Mouse (Mus musculus): ENCODE results near the gene Ppp1r37. TPM values are rescaled to one million over a fixed set of nuclear protein-coding genes. Genes with fewer than 3 reads are reported as not detected.

Ppp1r37 gene
- polyA plus RNA-seq, 2 experiments = 5.6 to 84.9 TPM

DNA sequence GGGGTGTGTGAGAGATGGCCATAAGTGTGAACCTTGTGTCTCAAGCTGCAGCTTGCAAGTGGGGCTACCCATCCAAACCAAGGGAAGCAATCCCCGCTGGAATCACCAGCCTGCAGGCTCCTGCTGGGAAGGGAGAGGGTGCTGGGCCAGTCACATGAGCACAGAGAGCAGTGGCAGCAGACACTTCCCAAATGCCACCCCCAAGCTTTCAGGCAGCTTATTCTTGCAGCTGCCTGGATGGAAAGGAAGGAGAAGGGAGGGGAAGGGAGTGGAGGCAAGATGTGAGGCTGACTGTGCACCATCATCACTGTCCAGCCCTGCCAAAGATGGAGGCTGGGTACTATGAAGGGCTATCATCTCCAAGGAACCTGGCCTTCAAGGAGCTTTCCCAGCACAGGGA, 8.7 kb downstream of the Ppp1r37 start:
- TF ChIP-seq POLR2A (IDR thresholded peaks at IDR 0.05; ENCODE audit: borderline replicate concordance, extremely low read depth, insufficient read depth, insufficient read length) = no peak
- Histone ChIP-seq H3K4me1 (ENCODE audit: control insufficient read depth, insufficient read depth, low read length) (peaks cover 8% of the 10 kb centered on the region), H3K4me2 (replicated peaks; ENCODE audit: low read depth, low read length, severe bottlenecking) (no peak overlapping the region), H3K9me3 (ENCODE audit: control insufficient read depth, low read length) (no peaks in the 10 kb centered on the region), H3K4me3 (replicated peaks; ENCODE audit: low read length) (no peak overlapping the region), H3K9ac (ENCODE audit: low read depth, low read length, severe bottlenecking) (no peak overlapping the region), H3K36me3 (ENCODE audit: control insufficient read depth, insufficient read depth, low read length) (peaks cover 41% of the 10 kb centered on the region), H3K27ac (replicated peaks; ENCODE audit: low read depth, low read length) (no peak overlapping the region), H3K27me3 (ENCODE audit: control insufficient read depth, insufficient read depth, low read length) (no peaks in the 10 kb centered on the region)
- ATAC-seq (ENCODE audit: low FRiP score, low read depth) (no peak), DNase-seq (ENCODE audit: low spot score) (no peak)
- 90% methylated on average over 1 of the region's 1 CpGs for WGBS

DNA sequence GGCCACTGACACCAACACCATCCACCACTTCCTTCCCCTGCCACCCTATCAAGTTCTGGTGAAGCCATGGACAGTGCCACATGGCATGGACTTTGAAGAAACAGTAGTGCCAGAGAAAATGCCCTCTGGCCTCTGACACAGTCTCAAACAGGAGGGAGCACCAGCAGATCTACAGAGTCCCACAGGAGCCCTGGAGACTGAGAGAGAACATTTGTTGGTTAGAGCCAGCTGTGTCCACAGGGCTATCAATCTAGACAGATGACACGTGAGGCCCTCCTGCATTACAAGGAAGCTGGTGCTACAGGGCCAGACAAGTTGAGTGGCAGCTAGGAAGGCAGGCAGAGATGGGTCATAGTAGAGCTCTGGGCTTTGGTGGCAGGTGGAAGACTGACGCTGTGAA, 10.4 kb downstream of the Ppp1r37 start:
- no peak for TF ChIP-seq POLR2A (IDR thresholded peaks at IDR 0.05; ENCODE audit: borderline replicate concordance, extremely low read depth, insufficient read depth, insufficient read length)
- no peak overlapping the region for H3K4me2 ChIP-seq (replicated peaks; ENCODE audit: low read depth, low read length, severe bottlenecking)
- peaks cover 38% of the 10 kb centered on the region for H3K36me3 ChIP-seq (ENCODE audit: control insufficient read depth, insufficient read depth, low read length)
- no peaks in the 10 kb centered on the region for H3K9me3 ChIP-seq (ENCODE audit: control insufficient read depth, low read length)
- peaks cover 2% of the 10 kb centered on the region; the same call in 1 of the 2 replicates for H3K4me1 ChIP-seq (ENCODE audit: control insufficient read depth, insufficient read depth, low read length)
- no peak overlapping the region for H3K4me3 ChIP-seq (replicated peaks; ENCODE audit: low read length)
- no peak overlapping the region for H3K9ac ChIP-seq (ENCODE audit: low read depth, low read length, severe bottlenecking)
- no peak overlapping the region for H3K27ac ChIP-seq (replicated peaks; ENCODE audit: low read depth, low read length)
- ATAC-seq (ENCODE audit: low FRiP score, low read depth) = peak; percentile 51; the same call in 1 of the 2 replicates
- 61% methylated on average over 2 of the region's 2 CpGs for WGBS
- H3K27me3 ChIP-seq (ENCODE audit: control insufficient read depth, insufficient read depth, low read length) = no peaks in the 10 kb centered on the region
- DNase-seq (ENCODE audit: low spot score) = no peak

- Histone ChIP-seq H3K27me3 (ENCODE audit: control insufficient read depth, insufficient read depth, low read length) (no peaks in the 10 kb centered on the region), H3K4me2 (replicated peaks; ENCODE audit: low read depth, low read length, severe bottlenecking) (no peak overlapping the region), H3K36me3 (ENCODE audit: control insufficient read depth, insufficient read depth, low read length) (peaks cover 38% of the 10 kb centered on the region), H3K4me1 (ENCODE audit: control insufficient read depth, insufficient read depth, low read length) (peaks cover 2% of the 10 kb centered on the region; the same call in 1 of the 2 replicates), H3K9ac (ENCODE audit: low read depth, low read length, severe bottlenecking) (no peak overlapping the region), H3K9me3 (ENCODE audit: control insufficient read depth, low read length) (no peaks in the 10 kb centered on the region), H3K27ac (replicated peaks; ENCODE audit: low read depth, low read length) (no peak overlapping the region), H3K4me3 (replicated peaks; ENCODE audit: low read length) (no peak overlapping the region)
- 61% methylated on average over 5 of the region's 5 CpGs for WGBS
- no peak for ATAC-seq (ENCODE audit: low FRiP score, low read depth)
- DNase-seq (ENCODE audit: low spot score) = no peak
- TF ChIP-seq POLR2A (IDR thresholded peaks at IDR 0.05; ENCODE audit: borderline replicate concordance, extremely low read depth, insufficient read depth, insufficient read length) = no peak
Measured at GRCm38 (mm10) chr7:19551634-19552033, 11.2 kb downstream of the Ppp1r37 start.

GRCm38 (mm10) chr7:19549394-19549793, 13.5 kb downstream of the Ppp1r37 start:
- H3K9ac ChIP-seq (ENCODE audit: low read depth, low read length, severe bottlenecking) = no peak overlapping the region
- H3K4me3 ChIP-seq (replicated peaks; ENCODE audit: low read length) = no peak overlapping the region
- DNase-seq (ENCODE audit: low spot score) = no peak
- peaks cover 2% of the 10 kb centered on the region; the same call in 1 of the 2 replicates for H3K4me1 ChIP-seq (ENCODE audit: control insufficient read depth, insufficient read depth, low read length)
- TF ChIP-seq POLR2A (IDR thresholded peaks at IDR 0.05; ENCODE audit: borderline replicate concordance, extremely low read depth, insufficient read depth, insufficient read length) = no peak
- 82% methylated on average over 10 of the region's 10 CpGs for WGBS
- H3K9me3 ChIP-seq (ENCODE audit: control insufficient read depth, low read length) = no peaks in the 10 kb centered on the region
- H3K36me3 ChIP-seq (ENCODE audit: control insufficient read depth, insufficient read depth, low read length) = peaks cover 27% of the 10 kb centered on the region
- no peak overlapping the region for H3K4me2 ChIP-seq (replicated peaks; ENCODE audit: low read depth, low read length, severe bottlenecking)
- H3K27ac ChIP-seq (replicated peaks; ENCODE audit: low read depth, low read length) = no peak overlapping the region
- H3K27me3 ChIP-seq (ENCODE audit: control insufficient read depth, insufficient read depth, low read length) = no peaks in the 10 kb centered on the region
- ATAC-seq (ENCODE audit: low FRiP score, low read depth) = no peak

GRCm38 (mm10) chr7:19547344-19547969, 15.4 kb downstream of the Ppp1r37 start:
- Histone ChIP-seq H3K27ac (replicated peaks; ENCODE audit: low read depth, low read length) (no peak overlapping the region), H3K4me3 (replicated peaks; ENCODE audit: low read length) (no peak overlapping the region), H3K36me3 (ENCODE audit: control insufficient read depth, insufficient read depth, low read length) (peaks cover 8% of the 10 kb centered on the region), H3K4me1 (ENCODE audit: control insufficient read depth, insufficient read depth, low read length) (peaks cover 2% of the 10 kb centered on the region; the same call in 1 of the 2 replicates), H3K27me3 (ENCODE audit: control insufficient read depth, insufficient read depth, low read length) (no peaks in the 10 kb centered on the region), H3K9me3 (ENCODE audit: control insufficient read depth, low read length) (no peaks in the 10 kb centered on the region), H3K9ac (ENCODE audit: low read depth, low read length, severe bottlenecking) (no peak overlapping the region), H3K4me2 (replicated peaks; ENCODE audit: low read depth, low read length, severe bottlenecking) (no peak overlapping the region)
- 85% methylated on average over 2 of the region's 2 CpGs for WGBS
- TF ChIP-seq POLR2A (IDR thresholded peaks at IDR 0.05; ENCODE audit: borderline replicate concordance, extremely low read depth, insufficient read depth, insufficient read length) = no peak
- no peak for ATAC-seq (ENCODE audit: low FRiP score, low read depth)
- no peak for DNase-seq (ENCODE audit: low spot score)

Data from limb, embryonic 14.5 days (tissue).